Mouse (Mus musculus): ENCODE measurements around the gene Pibf1. TPM values are rescaled to one million over a fixed set of nuclear protein-coding genes. Genes with fewer than 3 reads are reported as not detected.

Gene Pibf1
- polyA plus RNA-seq, 1 experiment: not detected

DNA sequence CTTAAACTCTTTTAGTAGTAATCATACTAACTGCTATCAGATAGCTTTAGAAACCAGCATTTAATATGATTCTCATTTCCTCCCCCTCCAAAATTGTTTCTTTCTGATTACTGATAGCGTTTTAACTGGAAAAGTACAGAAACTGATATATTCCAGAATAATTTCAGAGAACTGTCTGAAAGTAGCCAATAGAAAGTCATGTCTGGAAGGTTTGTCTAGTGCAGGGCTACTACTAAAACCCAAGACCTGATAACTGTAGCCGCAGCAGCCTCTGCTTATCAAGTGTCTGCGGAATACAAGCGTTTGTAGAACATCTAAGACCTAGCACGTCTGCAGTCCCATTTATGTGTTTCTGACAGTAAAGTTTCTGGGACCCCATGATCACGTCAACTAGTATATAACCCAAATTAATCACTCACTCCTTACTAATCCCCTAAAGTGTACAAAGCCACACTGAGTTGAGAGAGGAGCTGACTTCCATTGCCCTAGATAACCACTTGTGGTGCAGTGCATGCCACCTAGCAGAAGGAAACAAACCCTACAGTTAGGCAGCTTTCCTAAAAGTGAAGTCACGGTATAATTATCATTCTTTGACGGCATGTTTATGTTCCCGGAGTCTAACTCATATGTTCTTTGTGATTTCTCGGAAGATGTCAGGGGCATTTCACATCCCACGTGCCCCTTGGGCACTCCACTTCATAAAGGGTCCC lies 130.0 kb downstream of the Pibf1 start:
- Histone ChIP-seq H3K4me1 (ENCODE audit: control insufficient read depth) (peaks cover 5% of the 10 kb centered on the region), H3K27me3 (ENCODE audit: control insufficient read depth) (no peaks in the 10 kb centered on the region), H3K9me3 (ENCODE audit: control insufficient read depth, low read length) (no peaks in the 10 kb centered on the region), H3K36me3 (ENCODE audit: control insufficient read depth) (peaks cover 3% of the 10 kb centered on the region), H3K4me3 (replicated peaks) (no peak overlapping the region)
- TF ChIP-seq GATA1 (IDR thresholded peaks at IDR 0.05; ENCODE audit: low read length) (no peak), TAL1 (IDR thresholded peaks at IDR 0.05; ENCODE audit: low read length) (no peak)

GRCm38 (mm10) chr14:99233056-99233455 lies 133.8 kb downstream of the Pibf1 start:
- Histone ChIP-seq H3K4me1 (ENCODE audit: control insufficient read depth) (peaks cover 5% of the 10 kb centered on the region), H3K36me3 (ENCODE audit: control insufficient read depth) (peaks cover 6% of the 10 kb centered on the region), H3K9me3 (ENCODE audit: control insufficient read depth, low read length) (no peaks in the 10 kb centered on the region), H3K27me3 (ENCODE audit: control insufficient read depth) (no peaks in the 10 kb centered on the region), H3K4me3 (replicated peaks) (no peak overlapping the region)
- TF ChIP-seq TAL1 (IDR thresholded peaks at IDR 0.05; ENCODE audit: low read length) (no peak), GATA1 (IDR thresholded peaks at IDR 0.05; ENCODE audit: low read length) (no peak)

DNA sequence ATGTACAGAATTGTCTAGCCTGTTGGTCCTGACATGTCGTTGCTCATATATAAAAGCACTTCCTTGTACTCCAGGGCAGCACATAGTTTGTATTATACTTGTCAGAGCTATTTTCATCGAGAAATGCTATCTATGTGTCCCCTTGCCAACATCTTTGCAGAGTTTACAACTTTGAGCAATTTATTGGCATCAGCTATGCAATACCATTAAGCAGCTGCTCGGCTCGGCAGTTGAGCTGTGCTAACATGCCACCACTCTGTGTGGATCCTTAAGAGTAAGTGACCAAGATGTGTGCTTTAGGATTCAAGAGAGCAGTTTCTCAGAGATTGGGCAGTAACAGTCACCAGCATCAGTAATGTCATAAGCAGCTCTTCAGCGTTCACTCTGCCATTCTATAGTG lies 137.9 kb downstream of the Pibf1 start:
- no peaks in the 10 kb centered on the region for H3K4me1 ChIP-seq (ENCODE audit: control insufficient read depth)
- H3K36me3 ChIP-seq (ENCODE audit: control insufficient read depth): peaks cover 6% of the 10 kb centered on the region; the same call in 1 of the 2 replicates
- TF ChIP-seq TAL1 (IDR thresholded peaks at IDR 0.05; ENCODE audit: low read length): no peak
- no peak for TF ChIP-seq GATA1 (IDR thresholded peaks at IDR 0.05; ENCODE audit: low read length)
- no peak overlapping the region for H3K4me3 ChIP-seq (replicated peaks)
- no peaks in the 10 kb centered on the region for H3K9me3 ChIP-seq (ENCODE audit: control insufficient read depth, low read length)
- H3K27me3 ChIP-seq (ENCODE audit: control insufficient read depth): no peaks in the 10 kb centered on the region

GRCm38 (mm10) chr14:99240563-99240962 lies 141.3 kb downstream of the Pibf1 start:
- TF ChIP-seq GATA1 (IDR thresholded peaks at IDR 0.05; ENCODE audit: low read length) (no peak), TAL1 (IDR thresholded peaks at IDR 0.05; ENCODE audit: low read length) (no peak)
- H3K4me3 ChIP-seq (replicated peaks): no peak overlapping the region
- H3K27me3 ChIP-seq (ENCODE audit: control insufficient read depth): no peaks in the 10 kb centered on the region
- H3K4me1 ChIP-seq (ENCODE audit: control insufficient read depth): no peaks in the 10 kb centered on the region
- H3K36me3 ChIP-seq (ENCODE audit: control insufficient read depth): peaks cover 4% of the 10 kb centered on the region
- no peaks in the 10 kb centered on the region for H3K9me3 ChIP-seq (ENCODE audit: control insufficient read depth, low read length)

DNA sequence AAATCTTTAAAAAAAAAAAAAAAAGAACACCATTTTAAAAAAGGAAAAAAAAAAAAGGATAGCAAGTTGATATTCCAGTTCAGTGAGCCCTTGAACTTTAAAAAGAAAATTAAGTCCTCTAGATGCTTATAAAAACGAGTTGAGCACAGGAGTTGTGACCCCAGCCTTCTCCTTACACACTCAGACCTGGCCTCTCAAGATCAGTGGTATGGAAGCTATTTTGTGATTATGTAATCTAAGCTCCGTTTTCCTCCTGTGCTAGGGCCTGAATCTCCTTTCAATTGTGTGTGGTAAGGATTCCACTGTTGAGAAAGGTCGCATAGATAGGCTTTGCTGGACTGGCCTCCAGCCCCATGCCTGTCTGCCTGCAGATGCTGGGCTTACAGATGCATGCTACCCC lies 145.3 kb downstream of the Pibf1 start:
- Histone ChIP-seq H3K4me1 (ENCODE audit: control insufficient read depth) (no peaks in the 10 kb centered on the region), H3K4me3 (replicated peaks) (no peak overlapping the region), H3K27me3 (ENCODE audit: control insufficient read depth) (no peaks in the 10 kb centered on the region), H3K9me3 (ENCODE audit: control insufficient read depth, low read length) (no peaks in the 10 kb centered on the region), H3K36me3 (ENCODE audit: control insufficient read depth) (peaks cover 6% of the 10 kb centered on the region)
- TF ChIP-seq GATA1 (IDR thresholded peaks at IDR 0.05; ENCODE audit: low read length): no peak
- no peak for TF ChIP-seq TAL1 (IDR thresholded peaks at IDR 0.05; ENCODE audit: low read length)

DNA sequence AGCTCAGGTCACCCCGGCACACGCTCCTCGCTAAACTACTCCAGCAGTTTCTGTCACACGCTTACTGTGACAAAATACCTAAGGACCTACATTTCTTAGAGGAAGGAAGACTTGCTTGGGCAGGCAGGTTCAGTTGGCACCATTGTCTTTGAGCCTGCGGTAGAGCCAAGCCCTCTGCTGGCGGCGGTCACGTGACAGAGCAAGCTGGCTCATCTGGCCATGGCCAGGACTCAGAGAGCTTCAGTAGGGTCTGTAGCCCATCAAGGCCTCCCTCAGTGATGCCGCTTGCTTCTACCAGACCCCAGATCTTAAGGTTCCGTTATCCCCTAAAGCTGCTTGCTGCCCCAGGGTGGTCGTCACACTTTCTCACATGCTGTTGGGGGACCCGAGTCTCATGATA lies 162.8 kb downstream of the Pibf1 start:
- H3K4me3 ChIP-seq (replicated peaks): no peak overlapping the region
- H3K27me3 ChIP-seq (ENCODE audit: control insufficient read depth): no peaks in the 10 kb centered on the region
- no peak for TF ChIP-seq GATA1 (IDR thresholded peaks at IDR 0.05; ENCODE audit: low read length)
- no peak for TF ChIP-seq TAL1 (IDR thresholded peaks at IDR 0.05; ENCODE audit: low read length)
- H3K9me3 ChIP-seq (ENCODE audit: control insufficient read depth, low read length): no peaks in the 10 kb centered on the region
- peaks cover 16% of the 10 kb centered on the region for H3K4me1 ChIP-seq (ENCODE audit: control insufficient read depth)
- no peaks in the 10 kb centered on the region for H3K36me3 ChIP-seq (ENCODE audit: control insufficient read depth)

GRCm38 (mm10) chr14:99263816-99264215 lies 164.6 kb downstream of the Pibf1 start:
- Histone ChIP-seq H3K27me3 (ENCODE audit: control insufficient read depth) (no peaks in the 10 kb centered on the region), H3K36me3 (ENCODE audit: control insufficient read depth) (no peaks in the 10 kb centered on the region), H3K4me1 (ENCODE audit: control insufficient read depth) (peaks cover 16% of the 10 kb centered on the region), H3K9me3 (ENCODE audit: control insufficient read depth, low read length) (no peaks in the 10 kb centered on the region), H3K4me3 (replicated peaks) (no peak overlapping the region)
- TF ChIP-seq TAL1 (IDR thresholded peaks at IDR 0.05; ENCODE audit: low read length): no peak
- TF ChIP-seq GATA1 (IDR thresholded peaks at IDR 0.05; ENCODE audit: low read length): no peak

DNA sequence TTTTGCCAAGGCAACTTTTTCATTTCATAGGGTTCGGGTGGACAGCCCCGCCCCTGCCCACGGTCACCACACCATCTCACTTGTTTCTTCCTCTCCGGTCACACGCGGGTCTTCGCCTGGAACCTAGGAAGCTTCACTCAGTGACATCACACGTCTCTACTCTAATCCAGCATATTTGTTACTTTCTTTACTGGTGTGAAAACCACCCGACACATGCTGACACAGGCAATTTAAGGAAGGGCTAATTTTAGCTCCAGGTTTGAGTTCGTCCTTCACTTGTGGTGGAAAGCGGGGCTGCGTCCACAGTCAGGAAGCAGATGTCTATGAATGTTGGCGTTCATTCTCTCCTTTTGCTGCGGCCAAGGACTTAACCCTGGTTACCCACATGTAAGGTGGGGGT lies 166.6 kb downstream of the Pibf1 start:
- Histone ChIP-seq H3K27me3 (ENCODE audit: control insufficient read depth) (no peaks in the 10 kb centered on the region), H3K4me1 (ENCODE audit: control insufficient read depth) (peaks cover 16% of the 10 kb centered on the region), H3K36me3 (ENCODE audit: control insufficient read depth) (no peaks in the 10 kb centered on the region), H3K9me3 (ENCODE audit: control insufficient read depth, low read length) (no peaks in the 10 kb centered on the region), H3K4me3 (replicated peaks) (no peak overlapping the region)
- TF ChIP-seq GATA1 (IDR thresholded peaks at IDR 0.05; ENCODE audit: low read length) (no peak), TAL1 (IDR thresholded peaks at IDR 0.05; ENCODE audit: low read length) (no peak)

GRCm38 (mm10) chr14:99266749-99267148 lies 167.5 kb downstream of the Pibf1 start:
- Histone ChIP-seq H3K4me1 (ENCODE audit: control insufficient read depth) (peaks cover 16% of the 10 kb centered on the region), H3K36me3 (ENCODE audit: control insufficient read depth) (no peaks in the 10 kb centered on the region), H3K9me3 (ENCODE audit: control insufficient read depth, low read length) (no peaks in the 10 kb centered on the region), H3K27me3 (ENCODE audit: control insufficient read depth) (no peaks in the 10 kb centered on the region), H3K4me3 (replicated peaks) (no peak overlapping the region)
- TF ChIP-seq TAL1 (IDR thresholded peaks at IDR 0.05; ENCODE audit: low read length) (no peak), GATA1 (IDR thresholded peaks at IDR 0.05; ENCODE audit: low read length) (no peak)

DNA sequence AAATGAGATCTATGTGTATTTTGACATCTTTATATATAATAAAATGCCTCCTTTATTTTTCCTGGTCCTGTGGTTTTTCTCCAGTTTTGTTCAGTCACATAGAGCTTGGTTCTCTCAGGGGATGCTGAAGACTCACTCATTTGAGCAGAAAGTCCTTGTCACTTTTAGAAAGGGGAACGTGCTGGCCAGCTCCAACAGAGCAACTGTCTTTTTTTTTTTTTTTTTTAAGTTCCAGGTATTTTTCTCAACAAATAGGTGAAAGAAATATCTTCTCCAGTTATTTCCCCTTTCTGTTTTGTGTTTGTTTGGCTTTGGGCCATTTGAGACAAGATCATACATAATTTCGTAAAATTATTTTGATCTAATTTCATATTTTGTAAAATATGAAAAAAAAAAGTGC lies 174.8 kb downstream of the Pibf1 start:
- Histone ChIP-seq H3K27me3 (ENCODE audit: control insufficient read depth) (peaks cover 4% of the 10 kb centered on the region), H3K4me1 (ENCODE audit: control insufficient read depth) (no peaks in the 10 kb centered on the region), H3K36me3 (ENCODE audit: control insufficient read depth) (no peaks in the 10 kb centered on the region), H3K4me3 (replicated peaks) (no peak overlapping the region), H3K9me3 (ENCODE audit: control insufficient read depth, low read length) (no peaks in the 10 kb centered on the region)
- TF ChIP-seq TAL1 (IDR thresholded peaks at IDR 0.05; ENCODE audit: low read length): no peak
- TF ChIP-seq GATA1 (IDR thresholded peaks at IDR 0.05; ENCODE audit: low read length): no peak

All from erythroblast, embryonic 14.5 days (primary cell).